Mouse (Mus musculus): Measurements from ENCODE around the gene Zfp954. TPM values are rescaled to one million over a fixed set of nuclear protein-coding genes. Genes with fewer than 3 reads are reported as not detected.
"Not testable (repeated sequence)": the region's sequence is repeated elsewhere in the genome, so short reads cannot be mapped to it uniquely, and the experiment has no call there.

The Zfp954 gene
- polyA plus RNA-seq (2015; fragmentation: Nextera tagmentation; extraction: Ambion mirVana), result 13.8 and 16.4 TPM in 2 replicates

DNA sequence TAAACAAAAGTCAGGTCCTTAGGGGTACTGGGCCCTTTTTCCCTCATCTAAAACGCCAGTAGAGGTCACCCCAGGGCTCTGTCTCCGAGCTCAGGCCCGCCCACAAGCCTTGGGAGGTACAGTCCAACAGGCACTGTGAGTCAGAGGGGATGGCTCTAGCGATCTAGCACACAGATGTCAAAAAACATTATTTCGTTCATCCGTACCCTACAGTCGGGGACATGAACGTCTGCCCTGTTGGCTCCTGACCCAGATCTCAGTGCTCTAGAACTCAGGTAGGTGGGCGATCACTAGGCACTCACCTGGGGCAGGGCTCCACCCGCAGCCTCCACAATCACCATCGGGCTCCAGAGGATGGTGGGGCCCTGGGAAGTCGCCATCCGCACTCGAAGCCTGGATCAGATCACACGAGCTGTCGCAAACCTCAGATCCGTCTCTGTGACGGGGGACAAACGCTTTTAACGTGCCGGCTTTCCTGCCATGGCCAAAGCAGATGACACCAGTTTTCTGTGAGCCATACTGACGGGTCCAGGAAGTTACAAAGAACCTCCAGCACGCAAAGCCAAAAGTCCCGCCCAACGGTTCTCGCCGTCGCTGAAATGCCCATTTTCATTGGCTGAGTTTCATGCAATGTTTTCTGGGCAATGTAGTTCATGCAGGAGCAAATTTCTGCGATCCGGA lies at the start of gene Zfp954:
TSS of gene Zfp954 (minus strand) at position 568 of the 681 bp plus-strand sequence.
- Histone ChIP-seq H3K4me1 (replicated peaks; ENCODE audit: control insufficient read depth, insufficient read depth, low read length) (peaks cover 6% of the 10 kb centered on the region; the same call in 1 of the 2 replicates), H3K4me3 (ENCODE audit: low read length) (peak within 1 kb of the TSS; percentile 68), H3K9me3 (ENCODE audit: control insufficient read depth, low read length) (no peaks in the 10 kb centered on the region), H3K4me2 (ENCODE audit: low read depth, low read length) (peak within 1 kb of the TSS; percentile 66), H3K27me3 (ENCODE audit: control insufficient read depth, insufficient read depth, low read depth, low read length) (no peaks in the 10 kb centered on the region), H3K9ac (ENCODE audit: low read length) (peak within 1 kb of the TSS; percentile 75), H3K36me3 (ENCODE audit: control insufficient read depth, insufficient read depth, low read length) (peaks cover 6% of the 10 kb centered on the region), H3K27ac (ENCODE audit: low read length) (peak within 1 kb of the TSS; percentile 31; the same call in 1 of the 2 replicates)
- ATAC-seq (ENCODE audit: low read depth), result peak; percentile 97
- 0% methylated on average over 30 of the region's 30 CpGs for WGBS

DNA sequence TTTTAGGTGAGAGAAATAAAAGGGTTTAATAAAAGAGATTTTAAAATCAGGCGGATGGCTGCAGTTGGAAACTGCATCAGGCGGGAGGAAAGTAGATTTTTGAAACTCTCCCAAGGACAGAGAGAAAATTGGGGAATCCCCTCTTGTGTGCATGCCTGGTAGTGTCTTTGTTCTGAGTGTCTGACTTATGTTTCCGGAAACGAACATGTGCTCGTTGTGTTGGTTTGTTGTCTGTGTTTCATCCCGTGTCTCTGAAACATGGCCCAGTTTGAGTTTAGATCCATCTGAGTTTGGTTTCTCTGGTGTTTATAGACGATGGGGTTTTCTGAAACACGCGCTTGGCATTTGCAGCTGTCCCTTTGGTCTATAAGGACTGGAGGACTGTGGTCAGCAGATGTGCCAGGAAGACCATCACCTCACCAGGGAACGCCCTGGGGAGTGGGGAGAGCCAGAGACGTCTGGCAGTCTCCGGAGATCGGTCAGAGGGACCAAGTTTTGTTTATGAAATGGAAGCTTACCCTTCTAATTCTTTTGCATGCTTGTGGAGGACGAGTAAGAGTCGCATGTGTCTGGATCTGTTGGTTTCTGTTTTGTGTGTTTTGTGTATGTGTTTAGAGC lies 24.8 kb upstream of the Zfp954 start:
- Histone ChIP-seq H3K4me1 (replicated peaks; ENCODE audit: control insufficient read depth, insufficient read depth, low read length) (no peaks in the 10 kb centered on the region), H3K27me3 (ENCODE audit: control insufficient read depth, insufficient read depth, low read depth, low read length) (no peaks in the 10 kb centered on the region), H3K4me2 (ENCODE audit: low read depth, low read length) (no peak overlapping the region), H3K9me3 (ENCODE audit: control insufficient read depth, low read length) (no peaks in the 10 kb centered on the region), H3K4me3 (ENCODE audit: low read length) (no peak overlapping the region), H3K9ac (ENCODE audit: low read length) (no peak overlapping the region), H3K27ac (ENCODE audit: low read length) (no peak overlapping the region), H3K36me3 (ENCODE audit: control insufficient read depth, insufficient read depth, low read length) (no peaks in the 10 kb centered on the region)
- ATAC-seq (ENCODE audit: low read depth), result no peak
- 88% methylated on average over 15 of the region's 15 CpGs for WGBS

- Histone ChIP-seq H3K4me3 (ENCODE audit: low read length) (no peak overlapping the region), H3K9me3 (ENCODE audit: control insufficient read depth, low read length) (no peaks in the 10 kb centered on the region), H3K27me3 (ENCODE audit: control insufficient read depth, insufficient read depth, low read depth, low read length) (no peaks in the 10 kb centered on the region), H3K4me1 (replicated peaks; ENCODE audit: control insufficient read depth, insufficient read depth, low read length) (no peaks in the 10 kb centered on the region), H3K27ac (ENCODE audit: low read length) (no peak overlapping the region), H3K9ac (ENCODE audit: low read length) (no peak overlapping the region), H3K36me3 (ENCODE audit: control insufficient read depth, insufficient read depth, low read length) (no peaks in the 10 kb centered on the region), H3K4me2 (ENCODE audit: low read depth, low read length) (no peak overlapping the region)
- 87% methylated on average over 1 of the region's 1 CpGs for WGBS
- ATAC-seq (ENCODE audit: low read depth), result no peak
These were observed 22.9 kb upstream of the Zfp954 start for GRCm38 (mm10) chr7:7144215-7144614.

DNA sequence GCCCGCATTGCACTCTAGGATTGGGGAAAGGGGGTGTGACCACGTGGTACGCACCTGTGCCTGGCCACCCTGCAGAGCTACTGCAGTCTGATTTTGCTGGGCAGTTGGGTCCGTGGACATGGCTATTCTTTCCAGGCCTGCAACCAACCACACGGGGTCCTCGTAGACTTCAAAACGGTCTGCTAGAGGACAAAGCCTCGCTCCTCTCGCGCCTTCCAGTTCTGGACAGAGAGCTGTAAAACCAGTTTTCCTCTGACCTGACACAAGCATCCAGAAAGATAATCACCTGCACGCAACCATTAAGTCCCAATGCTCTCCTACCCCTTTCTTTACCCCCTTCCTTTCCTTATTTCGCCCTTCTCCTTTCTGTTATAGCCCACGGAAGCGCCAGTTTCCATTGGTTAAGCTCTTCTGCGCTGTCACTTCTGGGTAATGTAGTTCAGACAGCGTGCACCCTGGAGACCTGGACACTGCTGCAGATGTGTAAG lies 15.1 kb upstream of the Zfp954 start, which contains the start of gene Zfp773:
TSS of gene Zfp773 (minus strand) at position 377 of the 488 bp plus-strand sequence.
- Histone ChIP-seq H3K9me3 (ENCODE audit: control insufficient read depth, low read length) (no peaks in the 10 kb centered on the region), H3K9ac (ENCODE audit: low read length) (peak within 1 kb of the TSS; percentile 71), H3K36me3 (ENCODE audit: control insufficient read depth, insufficient read depth, low read length) (no peaks in the 10 kb centered on the region), H3K4me2 (ENCODE audit: low read depth, low read length) (peak within 1 kb of the TSS; percentile 50), H3K27ac (ENCODE audit: low read length) (no peak within 1 kb of the TSS), H3K4me3 (ENCODE audit: low read length) (peak within 1 kb of the TSS; percentile 57), H3K27me3 (ENCODE audit: control insufficient read depth, insufficient read depth, low read depth, low read length) (no peaks in the 10 kb centered on the region), H3K4me1 (replicated peaks; ENCODE audit: control insufficient read depth, insufficient read depth, low read length) (no peaks in the 10 kb centered on the region)
- peak; percentile 97 for ATAC-seq (ENCODE audit: low read depth)
- WGBS, result 2% methylated on average over 16 of the region's 16 CpGs

DNA sequence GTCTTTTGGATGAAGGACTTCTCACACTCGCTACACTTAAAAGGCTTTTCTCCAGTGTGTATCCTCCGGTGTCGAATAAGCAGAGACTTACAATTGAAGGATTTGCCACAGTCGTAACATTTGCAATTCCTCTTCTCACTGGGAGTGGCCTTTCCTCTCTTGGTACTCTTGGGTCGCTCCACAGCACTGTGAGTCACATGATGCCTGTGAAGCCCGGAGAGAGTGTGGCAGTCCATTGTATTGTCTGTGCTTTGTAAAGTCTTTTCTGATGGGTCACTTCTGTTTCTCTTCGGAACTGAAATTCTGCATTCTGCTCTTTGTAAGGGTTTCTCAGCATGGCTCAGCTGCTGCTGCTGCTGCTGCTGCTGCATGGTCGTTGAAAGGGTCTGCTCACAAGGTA lies 11.5 kb upstream of the Zfp954 start:
- Histone ChIP-seq H3K4me1 (replicated peaks; ENCODE audit: control insufficient read depth, insufficient read depth, low read length) (no peaks in the 10 kb centered on the region), H3K27ac (ENCODE audit: low read length) (no peak overlapping the region), H3K27me3 (ENCODE audit: control insufficient read depth, insufficient read depth, low read depth, low read length) (no peaks in the 10 kb centered on the region), H3K36me3 (ENCODE audit: control insufficient read depth, insufficient read depth, low read length) (no peaks in the 10 kb centered on the region), H3K4me3 (ENCODE audit: low read length) (no peak overlapping the region), H3K9ac (ENCODE audit: low read length) (no peak overlapping the region), H3K4me2 (ENCODE audit: low read depth, low read length) (no peak overlapping the region), H3K9me3 (ENCODE audit: control insufficient read depth, low read length) (no peaks in the 10 kb centered on the region)
- whole genome bisulfite sequencing, result 67% methylated on average over 8 of the region's 8 CpGs
- ATAC-seq (ENCODE audit: low read depth), result no peak

DNA sequence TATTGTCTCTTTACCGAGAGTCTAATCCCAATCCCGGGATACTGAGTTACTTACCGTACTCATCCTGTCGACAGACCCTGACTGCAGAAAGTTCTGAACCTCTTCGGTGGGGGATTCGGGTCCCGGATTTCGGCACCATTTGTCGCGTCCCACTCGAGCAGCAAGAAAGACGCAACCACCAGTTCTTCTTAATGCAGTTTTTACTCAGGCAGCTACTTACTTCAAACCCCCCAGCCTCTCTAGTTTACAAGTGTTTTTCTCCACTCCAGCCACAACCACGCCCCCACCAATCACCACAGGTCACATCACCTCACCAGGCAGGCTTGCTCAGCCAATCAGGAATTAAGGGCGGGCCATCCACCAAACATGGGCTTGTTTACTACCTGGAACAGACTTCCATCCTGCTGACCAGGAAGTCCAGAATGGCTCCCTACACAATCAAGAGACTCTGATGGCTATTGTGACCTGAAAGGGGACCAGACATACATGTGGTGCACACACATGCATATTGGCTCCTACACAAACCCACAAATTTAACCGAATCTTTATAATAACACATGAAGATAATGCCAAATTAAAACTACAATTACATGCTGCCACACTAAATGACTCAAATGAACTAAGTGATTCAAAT lies 9.3 kb upstream of the Zfp954 start:
- H3K36me3 ChIP-seq (ENCODE audit: control insufficient read depth, insufficient read depth, low read length); H3K4me1 ChIP-seq (replicated peaks; ENCODE audit: control insufficient read depth, insufficient read depth, low read length); H3K4me3 ChIP-seq (ENCODE audit: low read length); H3K27me3 ChIP-seq (ENCODE audit: control insufficient read depth, insufficient read depth, low read depth, low read length); ATAC-seq (ENCODE audit: low read depth); H3K9me3 ChIP-seq (ENCODE audit: control insufficient read depth, low read length); H3K4me2 ChIP-seq (ENCODE audit: low read depth, low read length); H3K27ac ChIP-seq (ENCODE audit: low read length); H3K9ac ChIP-seq (ENCODE audit: low read length): not testable (repeated sequence)
- 93% methylated on average over 14 of the region's 15 CpGs for WGBS

DNA sequence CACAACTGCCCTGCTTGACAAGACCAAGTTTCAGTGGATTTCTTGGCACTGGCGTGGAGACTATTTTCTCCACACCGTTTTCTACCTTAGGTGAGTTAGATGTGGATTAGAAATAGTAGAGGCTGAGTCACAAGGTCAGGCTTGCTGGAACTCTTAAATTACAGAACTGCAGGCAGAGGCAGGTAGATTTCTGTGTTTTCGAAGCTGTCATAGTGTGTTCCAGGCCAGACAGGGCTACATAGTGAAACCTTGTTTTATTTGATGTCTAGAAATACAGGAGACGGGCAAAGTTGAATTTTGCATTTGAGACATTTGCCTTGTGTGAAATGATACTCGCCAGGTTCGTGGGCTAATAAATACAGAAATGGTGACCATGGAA lies 303 bp upstream of the Zfp954 start:
- Histone ChIP-seq H3K36me3 (ENCODE audit: control insufficient read depth, insufficient read depth, low read length) (peaks cover under 1% of the 10 kb centered on the region), H3K27me3 (ENCODE audit: control insufficient read depth, insufficient read depth, low read depth, low read length) (no peaks in the 10 kb centered on the region), H3K4me2 (ENCODE audit: low read depth, low read length) (peak overlapping the region; percentile 66), H3K4me1 (replicated peaks; ENCODE audit: control insufficient read depth, insufficient read depth, low read length) (peaks cover 6% of the 10 kb centered on the region; the same call in 1 of the 2 replicates), H3K4me3 (ENCODE audit: low read length) (peak overlapping the region; percentile 68), H3K9ac (ENCODE audit: low read length) (peak overlapping the region; percentile 3; the same call in 1 of the 2 replicates), H3K9me3 (ENCODE audit: control insufficient read depth, low read length) (no peaks in the 10 kb centered on the region), H3K27ac (ENCODE audit: low read length) (no peak overlapping the region)
- WGBS, result 50% methylated on average over 6 of the region's 6 CpGs
- ATAC-seq (ENCODE audit: low read depth), result no peak

- H3K4me2 ChIP-seq (ENCODE audit: low read depth, low read length), result no peak overlapping the region
- no peak for ATAC-seq (ENCODE audit: low read depth)
- H3K9ac ChIP-seq (ENCODE audit: low read length), result no peak overlapping the region
- no peaks in the 10 kb centered on the region for H3K9me3 ChIP-seq (ENCODE audit: control insufficient read depth, low read length)
- no peaks in the 10 kb centered on the region for H3K27me3 ChIP-seq (ENCODE audit: control insufficient read depth, insufficient read depth, low read depth, low read length)
- WGBS, result 84% methylated on average over 2 of the region's 2 CpGs
- H3K27ac ChIP-seq (ENCODE audit: low read length), result no peak overlapping the region
- H3K4me1 ChIP-seq (replicated peaks; ENCODE audit: control insufficient read depth, insufficient read depth, low read length), result peaks cover 6% of the 10 kb centered on the region; the same call in 1 of the 2 replicates
- H3K36me3 ChIP-seq (ENCODE audit: control insufficient read depth, insufficient read depth, low read length), result peaks cover 16% of the 10 kb centered on the region
- H3K4me3 ChIP-seq (ENCODE audit: low read length), result no peak overlapping the region
These were observed 2.8 kb downstream of the Zfp954 start for GRCm38 (mm10) chr7:7118441-7118840.

GRCm38 (mm10) chr7:7108501-7108900 lies 12.8 kb downstream of the Zfp954 start:
- 90% methylated on average over 7 of the region's 7 CpGs for WGBS
- Histone ChIP-seq H3K4me2 (ENCODE audit: low read depth, low read length) (no peak overlapping the region), H3K36me3 (ENCODE audit: control insufficient read depth, insufficient read depth, low read length) (no peaks in the 10 kb centered on the region), H3K9ac (ENCODE audit: low read length) (no peak overlapping the region), H3K27me3 (ENCODE audit: control insufficient read depth, insufficient read depth, low read depth, low read length) (no peaks in the 10 kb centered on the region), H3K4me1 (replicated peaks; ENCODE audit: control insufficient read depth, insufficient read depth, low read length) (no peaks in the 10 kb centered on the region), H3K9me3 (ENCODE audit: control insufficient read depth, low read length) (no peaks in the 10 kb centered on the region), H3K4me3 (ENCODE audit: low read length) (no peak overlapping the region), H3K27ac (ENCODE audit: low read length) (no peak overlapping the region)
- no peak for ATAC-seq (ENCODE audit: low read depth)
